Mouse (Mus musculus) stomach, embryonic 15.5 days (tissue): ENCODE measurements around the gene St6galnac3. TPM values are rescaled to one million over a fixed set of nuclear protein-coding genes. Genes with fewer than 3 reads are reported as not detected.
A peak's percentile ranks its signal among the peaks of the same experiment; 100 is the strongest.

ENCODE experiments used
- ATAC-seq: fragments of 200-750 bp; cut with Nextera tagmentation; 2 replicates; pipeline ENCODE4 v1.8.0; 2017; ENCODE audit warnings: low read depth, moderate number of reproducible peaks, moderate TSS enrichment; ENCODE audit not compliant: insufficient read depth, low FRiP score
- H3K27ac ChIP-seq: fragments of 300-500 bp; sonication (generic); 2 replicates; pipeline ENCODE4 v1.5.1; 2015; ENCODE audit warnings: mild to moderate bottlenecking, inconsistent platforms
- H3K27me3 ChIP-seq: fragments of 300-500 bp; sonication (generic); replicated peaks from 2 replicates; pipeline ENCODE4 v1.6.1; 2015; ENCODE audit warnings: inconsistent platforms
- H3K36me3 ChIP-seq: fragments of 300-500 bp; sonication (generic); 2 replicates; pipeline ENCODE4 v1.6.1; 2015; ENCODE audit warnings: inconsistent platforms
- H3K4me1 ChIP-seq: fragments of 300-500 bp; sonication (generic); 2 replicates; pipeline ENCODE4 v1.6.1; 2015; ENCODE audit warnings: inconsistent platforms
- H3K4me2 ChIP-seq: fragments of 300-500 bp; sonication (generic); 2 replicates; pipeline ENCODE4 v1.6.1; 2015; ENCODE audit warnings: mild to moderate bottlenecking, inconsistent platforms
- H3K4me3 ChIP-seq: fragments of 300-500 bp; sonication (generic); replicated peaks from 2 replicates; pipeline ENCODE4 v1.5.1; 2015; ENCODE audit warnings: inconsistent platforms
- H3K9ac ChIP-seq: fragments of 300-500 bp; sonication (generic); 2 replicates; pipeline ENCODE4 v1.6.1; 2015; ENCODE audit warnings: inconsistent platforms
- H3K9me3 ChIP-seq: fragments of 300-500 bp; sonication (generic); 2 replicates; pipeline ENCODE4 v1.6.1; 2016; ENCODE audit warnings: inconsistent platforms
- WGBS: fragments of 180-500 bp; shearing (Covaris S2); methylation state at CpG from one replicate; pipeline ENCODE4 v1.1.7; 2015; 5-methylcytosine and 5-hydroxymethylcytosine counted together
- polyA plus RNA-seq: library from polyadenylated mRNA; unstranded; fragments of >200 nt; fragmentation: Nextera tagmentation; extraction: Ambion mirVana; gene quantifications from 2 replicates; pipeline ENCODE4 v1.2.1, GENCODE M21; 2015

Gene St6galnac3
- polyA plus RNA-seq, 1 experiment from 2014 or later, result 36.6 TPM

- WGBS, result 82% methylated on average over 2 of the region's 2 CpGs
Measured at GRCm38 (mm10) chr3:153566100-153566499, 158.9 kb downstream of the St6galnac3 start.

GRCm38 (mm10) chr3:153560897-153561296 is 164.1 kb downstream of the St6galnac3 start:
- 65% methylated on average over 6 of the region's 6 CpGs for WGBS
- no peak for ATAC-seq

More at GRCm38 (mm10) chr3:153566100-153566499, 158.9 kb downstream of the St6galnac3 start:
- no peaks in the 10 kb centered on the region for H3K36me3 ChIP-seq
- no peaks in the 10 kb centered on the region for H3K27me3 ChIP-seq
- H3K27ac ChIP-seq, result no peak overlapping the region
- no peak for ATAC-seq
- H3K9me3 ChIP-seq, result no peaks in the 10 kb centered on the region
- no peak overlapping the region for H3K9ac ChIP-seq
- no peak overlapping the region for H3K4me3 ChIP-seq
- H3K4me2 ChIP-seq, result no peak overlapping the region
- H3K4me1 ChIP-seq, result no peaks in the 10 kb centered on the region

GRCm38 (mm10) chr3:153559586-153559985 is 165.4 kb downstream of the St6galnac3 start:
- no peak overlapping the region for H3K27ac ChIP-seq
- no peak overlapping the region for H3K4me2 ChIP-seq
- no peak overlapping the region for H3K9ac ChIP-seq
- H3K4me3 ChIP-seq, result no peak overlapping the region
- ATAC-seq, result no peak
- H3K9me3 ChIP-seq, result no peaks in the 10 kb centered on the region
- 90% methylated on average over 8 of the region's 8 CpGs for WGBS
- H3K4me1 ChIP-seq, result no peaks in the 10 kb centered on the region
- no peaks in the 10 kb centered on the region for H3K36me3 ChIP-seq
- H3K27me3 ChIP-seq, result no peaks in the 10 kb centered on the region

More at GRCm38 (mm10) chr3:153560897-153561296, 164.1 kb downstream of the St6galnac3 start:
- Histone ChIP-seq H3K4me2 (no peak overlapping the region), H3K9ac (no peak overlapping the region), H3K36me3 (no peaks in the 10 kb centered on the region), H3K27me3 (no peaks in the 10 kb centered on the region), H3K4me1 (no peaks in the 10 kb centered on the region), H3K4me3 (no peak overlapping the region), H3K27ac (no peak overlapping the region), H3K9me3 (no peaks in the 10 kb centered on the region)

- H3K27me3 ChIP-seq, result no peaks in the 10 kb centered on the region
- WGBS, result 70% methylated on average over 11 of the region's 11 CpGs
- ATAC-seq, result no peak
Measured at GRCm38 (mm10) chr3:153556621-153557020, 168.4 kb downstream of the St6galnac3 start.

GRCm38 (mm10) chr3:153553712-153554111 is 171.3 kb downstream of the St6galnac3 start:
- no peak overlapping the region for H3K9ac ChIP-seq
- H3K27me3 ChIP-seq, result no peaks in the 10 kb centered on the region
- ATAC-seq, result no peak
- H3K27ac ChIP-seq, result no peak overlapping the region
- H3K4me2 ChIP-seq, result no peak overlapping the region
- H3K36me3 ChIP-seq, result no peaks in the 10 kb centered on the region
- H3K4me1 ChIP-seq, result no peaks in the 10 kb centered on the region
- no peak overlapping the region for H3K4me3 ChIP-seq
- H3K9me3 ChIP-seq, result no peaks in the 10 kb centered on the region
- WGBS, result 97% methylated on average over 3 of the region's 3 CpGs

More at GRCm38 (mm10) chr3:153556621-153557020, 168.4 kb downstream of the St6galnac3 start:
- H3K9ac ChIP-seq, result no peak overlapping the region
- no peaks in the 10 kb centered on the region for H3K9me3 ChIP-seq
- no peaks in the 10 kb centered on the region for H3K4me1 ChIP-seq
- H3K27ac ChIP-seq, result no peak overlapping the region
- no peak overlapping the region for H3K4me2 ChIP-seq
- no peak overlapping the region for H3K4me3 ChIP-seq
- H3K36me3 ChIP-seq, result no peaks in the 10 kb centered on the region

- Histone ChIP-seq H3K27ac (no peak overlapping the region), H3K27me3 (no peaks in the 10 kb centered on the region), H3K4me1 (no peaks in the 10 kb centered on the region), H3K9ac (no peak overlapping the region), H3K9me3 (no peaks in the 10 kb centered on the region), H3K4me3 (no peak overlapping the region), H3K36me3 (no peaks in the 10 kb centered on the region), H3K4me2 (no peak overlapping the region)
- 91% methylated on average over 7 of the region's 7 CpGs for WGBS
- ATAC-seq, result 0 out of 2 replicates have a peak, but pooled peaks have one; percentile 35
Measured at GRCm38 (mm10) chr3:153553226-153553625, 171.7 kb downstream of the St6galnac3 start.

- 81% methylated on average over 7 of the region's 7 CpGs for WGBS
- H3K9ac ChIP-seq, result no peak overlapping the region
- no peak overlapping the region for H3K27ac ChIP-seq
- no peaks in the 10 kb centered on the region for H3K4me1 ChIP-seq
- H3K27me3 ChIP-seq, result no peaks in the 10 kb centered on the region
- no peak overlapping the region for H3K4me3 ChIP-seq
- no peaks in the 10 kb centered on the region for H3K9me3 ChIP-seq
- no peak overlapping the region for H3K4me2 ChIP-seq
- no peaks in the 10 kb centered on the region for H3K36me3 ChIP-seq
- ATAC-seq, result no peak
Measured at GRCm38 (mm10) chr3:153546936-153547683, 177.9 kb downstream of the St6galnac3 start.

- Histone ChIP-seq H3K9ac (no peak overlapping the region), H3K4me1 (no peaks in the 10 kb centered on the region), H3K4me2 (no peak overlapping the region), H3K36me3 (no peaks in the 10 kb centered on the region), H3K9me3 (no peaks in the 10 kb centered on the region), H3K27me3 (no peaks in the 10 kb centered on the region), H3K27ac (no peak overlapping the region), H3K4me3 (no peak overlapping the region)
- 89% methylated on average over 14 of the region's 14 CpGs for WGBS
- no peak for ATAC-seq
Measured at GRCm38 (mm10) chr3:153539851-153540250, 185.1 kb downstream of the St6galnac3 start.

- no peak overlapping the region for H3K27ac ChIP-seq
- H3K4me3 ChIP-seq, result no peak overlapping the region
- 31% methylated on average over 2 of the region's 2 CpGs for WGBS
- no peaks in the 10 kb centered on the region for H3K4me1 ChIP-seq
- no peaks in the 10 kb centered on the region for H3K9me3 ChIP-seq
- no peak for ATAC-seq
- H3K27me3 ChIP-seq, result no peaks in the 10 kb centered on the region
- no peak overlapping the region for H3K9ac ChIP-seq
- no peaks in the 10 kb centered on the region for H3K36me3 ChIP-seq
- no peak overlapping the region for H3K4me2 ChIP-seq
Measured at GRCm38 (mm10) chr3:153538396-153538795, 186.6 kb downstream of the St6galnac3 start.

- no peaks in the 10 kb centered on the region for H3K9me3 ChIP-seq
- H3K4me1 ChIP-seq, result no peaks in the 10 kb centered on the region
- no peak overlapping the region for H3K27ac ChIP-seq
- no peak for ATAC-seq
- H3K4me3 ChIP-seq, result no peak overlapping the region
- no peak overlapping the region for H3K4me2 ChIP-seq
- 79% methylated on average over 3 of the region's 3 CpGs for WGBS
- H3K36me3 ChIP-seq, result no peaks in the 10 kb centered on the region
- no peak overlapping the region for H3K9ac ChIP-seq
- no peaks in the 10 kb centered on the region for H3K27me3 ChIP-seq
Measured at GRCm38 (mm10) chr3:153537435-153537834, 187.5 kb downstream of the St6galnac3 start.

- no peaks in the 10 kb centered on the region for H3K27me3 ChIP-seq
- no peaks in the 10 kb centered on the region for H3K36me3 ChIP-seq
- no peak overlapping the region for H3K9ac ChIP-seq
- ATAC-seq, result no peak
- no peak overlapping the region for H3K4me3 ChIP-seq
- WGBS, result 64% methylated on average over 4 of the region's 4 CpGs
- no peaks in the 10 kb centered on the region for H3K9me3 ChIP-seq
- no peak overlapping the region for H3K27ac ChIP-seq
- no peaks in the 10 kb centered on the region for H3K4me1 ChIP-seq
- H3K4me2 ChIP-seq, result no peak overlapping the region
Measured at GRCm38 (mm10) chr3:153536260-153536659, 188.7 kb downstream of the St6galnac3 start.

- Histone ChIP-seq H3K36me3 (no peaks in the 10 kb centered on the region), H3K4me1 (no peaks in the 10 kb centered on the region), H3K27me3 (no peaks in the 10 kb centered on the region), H3K4me3 (no peak overlapping the region), H3K27ac (no peak overlapping the region), H3K9ac (no peak overlapping the region), H3K4me2 (no peak overlapping the region), H3K9me3 (no peaks in the 10 kb centered on the region)
- ATAC-seq, result no peak
- WGBS, result 69% methylated on average over 6 of the region's 6 CpGs
Measured at GRCm38 (mm10) chr3:153529174-153529573, 195.8 kb downstream of the St6galnac3 start.
